Mouse (Mus musculus) liver, postnatal 0 days (tissue): ENCODE data around the gene Myo1e.

Experiments used
- CTCF ChIP-seq: sonication (generic); IDR thresholded peaks from 2 replicates; pipeline ENCODE4 v1.5.1; 2016; ENCODE audit warnings: antibody characterized with exemption, low read depth
- EP300 ChIP-seq: IDR thresholded peaks from 2 replicates; pipeline ENCODE4 v1.6.1; 2016; ENCODE audit warnings: antibody characterized with exemption, low read depth, mild to moderate bottlenecking

GRCm38 (mm10) chr9:70387410-70388119, 180.4 kb downstream of the Myo1e start:
- TF ChIP-seq CTCF (no peak), EP300 (no peak)
